Mouse (Mus musculus) spleen, adult 2 months (tissue): Measurements from ENCODE around the gene Tma7.

ENCODE experiments used
- CTCF ChIP-seq: fragments of 200-500 bp; IDR thresholded peaks from 2 replicates; pipeline ENCODE4 v1.5.1; 2011; ENCODE audit warnings: mild to moderate bottlenecking, inconsistent platforms; ENCODE audit not compliant: insufficient read depth, insufficient read length, insufficient replicate concordance; ENCODE audit errors: extremely low read depth
- POLR2A ChIP-seq: fragments of 200-500 bp; IDR thresholded peaks from 2 replicates; pipeline ENCODE4 v1.6.1; 2011; ENCODE audit warnings: low read depth, low read length, inconsistent platforms

DNA sequence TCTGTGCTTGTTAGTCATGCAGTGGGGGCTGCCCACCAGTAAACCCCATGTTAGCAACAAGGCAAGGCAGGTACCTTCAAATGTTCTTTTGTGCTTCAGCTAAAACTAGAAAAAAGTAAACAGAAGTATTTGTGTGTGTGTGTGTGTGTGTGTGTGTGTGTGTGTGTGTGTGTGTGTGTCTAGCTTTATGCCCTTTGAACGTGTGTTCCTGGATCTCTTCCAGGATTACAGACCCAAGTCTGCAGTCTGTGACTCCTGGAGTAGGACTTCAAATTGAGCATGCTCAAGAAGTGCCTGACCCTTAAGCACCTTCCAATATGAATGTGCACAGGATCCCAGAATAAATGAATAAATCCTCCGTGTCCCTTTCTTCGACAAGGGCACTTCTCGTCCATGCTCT is 44.7 kb upstream of the Tma7 start:
- no peak for TF ChIP-seq CTCF
- TF ChIP-seq POLR2A, result no peak
